Mouse (Mus musculus) embryo, embryonic 11.5 days (tissue): ENCODE data around the gene Med25.

ENCODE experiments used
- DNase-seq: peaks from one replicate; pipeline ENCODE4 v3.0.0-alpha.2; 2012; ENCODE audit warnings: low read depth, low spot score

The Med25 gene

GRCm38 (mm10) chr7:44892276-44892921 is at the start of gene Med25:
Med25 (minus strand) TSS chr7:44892712.
- DNase-seq, result peak; percentile 92

GRCm38 (mm10) chr7:44938680-44939079 is 46.2 kb upstream of the Med25 start:
- no peak for DNase-seq

GRCm38 (mm10) chr7:44929204-44930151 is 37.0 kb upstream of the Med25 start, which contains the start of gene Ap2a1:
Ap2a1 (minus strand) TSS chr7:44929496.
- peak; percentile 99 for DNase-seq

- no peak for DNase-seq
Observed at GRCm38 (mm10) chr7:44928570-44928969, 36.1 kb upstream of the Med25 start.

GRCm38 (mm10) chr7:44925468-44925867 is 33.0 kb upstream of the Med25 start:
- DNase-seq, result no peak

- DNase-seq, result no peak
Observed at GRCm38 (mm10) chr7:44922530-44922929, 30.0 kb upstream of the Med25 start.

GRCm38 (mm10) chr7:44919127-44919526 is 26.6 kb upstream of the Med25 start:
- no peak for DNase-seq

GRCm38 (mm10) chr7:44918219-44918618 is 25.7 kb upstream of the Med25 start:
- no peak for DNase-seq

- DNase-seq, result no peak
Observed at GRCm38 (mm10) chr7:44916881-44917280, 24.4 kb upstream of the Med25 start.

GRCm38 (mm10) chr7:44916191-44916590 is 23.7 kb upstream of the Med25 start:
- no peak for DNase-seq

- DNase-seq, result no peak
Observed at GRCm38 (mm10) chr7:44915314-44915713, 22.8 kb upstream of the Med25 start.

- no peak for DNase-seq
Observed at GRCm38 (mm10) chr7:44914396-44914795, 21.9 kb upstream of the Med25 start.

- no peak for DNase-seq
Observed at GRCm38 (mm10) chr7:44908706-44909476, 16.4 kb upstream of the Med25 start.

- no peak for DNase-seq
Observed at GRCm38 (mm10) chr7:44905430-44905829, 12.9 kb upstream of the Med25 start.

GRCm38 (mm10) chr7:44901230-44901722 is 8.8 kb upstream of the Med25 start:
- peak; percentile 49 for DNase-seq

GRCm38 (mm10) chr7:44900632-44901031 is 8.1 kb upstream of the Med25 start:
- DNase-seq, result no peak

GRCm38 (mm10) chr7:44898607-44899006 is 6.1 kb upstream of the Med25 start:
- no peak for DNase-seq

GRCm38 (mm10) chr7:44896499-44896898 is 4.0 kb upstream of the Med25 start:
- DNase-seq, result no peak

GRCm38 (mm10) chr7:44895593-44896434 is 3.3 kb upstream of the Med25 start, which contains the start of gene Fuz:
Fuz (plus strand) TSS chr7:44896079.
- DNase-seq, result peak; percentile 90

GRCm38 (mm10) chr7:44895206-44895592 is 2.7 kb upstream of the Med25 start:
- no peak for DNase-seq

GRCm38 (mm10) chr7:44894175-44894574 is 1.7 kb upstream of the Med25 start:
- DNase-seq, result no peak
